Mouse (Mus musculus) embryo, embryonic 11 days (tissue): ENCODE measurements around the gene Foxd4.
A peak's percentile ranks its signal among the peaks of the same experiment; 100 is the strongest.
"Not testable (repeated sequence)": the region's sequence is repeated elsewhere in the genome, so short reads cannot be mapped to it uniquely, and the experiment has no call there.

ENCODE experiments used
- DNase-seq: peaks from one replicate; pipeline ENCODE4 v3.0.0-alpha.2; 2015

Foxd4 gene

DNA sequence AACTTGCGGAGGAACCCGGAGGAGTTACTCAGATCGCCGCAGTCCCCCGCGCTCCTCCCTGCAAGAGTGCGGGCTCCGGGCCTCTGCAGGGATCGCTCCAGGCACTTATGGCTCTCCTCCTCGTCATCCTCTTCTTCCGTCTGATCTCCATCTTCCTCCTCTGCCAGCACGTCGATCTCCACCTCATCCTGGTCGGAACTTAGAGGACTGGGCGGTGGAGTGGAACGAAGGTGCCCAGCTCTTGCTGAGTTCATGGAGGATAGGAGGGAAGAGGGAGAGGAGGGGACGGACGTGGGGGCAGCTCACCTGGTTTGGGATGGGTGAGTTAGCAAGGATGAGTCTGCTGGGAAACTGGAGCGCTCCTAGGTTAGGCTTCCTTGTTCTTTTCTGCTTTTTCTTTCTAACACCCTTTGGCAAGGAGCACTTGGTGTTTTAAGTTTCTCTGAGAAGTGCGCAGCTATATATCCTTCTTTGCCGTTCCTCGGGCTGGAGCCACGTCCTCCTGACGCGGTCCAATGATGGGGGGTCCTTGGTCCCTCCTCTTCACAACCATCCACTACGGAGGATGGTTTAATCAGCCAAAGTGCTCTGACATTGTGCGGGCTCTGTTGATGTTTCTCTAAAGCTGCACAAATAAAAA, at the start of gene Foxd4:
Foxd4 (minus strand) TSS at position 617 of the 640 bp plus-strand sequence.
- no peak for DNase-seq

DNA sequence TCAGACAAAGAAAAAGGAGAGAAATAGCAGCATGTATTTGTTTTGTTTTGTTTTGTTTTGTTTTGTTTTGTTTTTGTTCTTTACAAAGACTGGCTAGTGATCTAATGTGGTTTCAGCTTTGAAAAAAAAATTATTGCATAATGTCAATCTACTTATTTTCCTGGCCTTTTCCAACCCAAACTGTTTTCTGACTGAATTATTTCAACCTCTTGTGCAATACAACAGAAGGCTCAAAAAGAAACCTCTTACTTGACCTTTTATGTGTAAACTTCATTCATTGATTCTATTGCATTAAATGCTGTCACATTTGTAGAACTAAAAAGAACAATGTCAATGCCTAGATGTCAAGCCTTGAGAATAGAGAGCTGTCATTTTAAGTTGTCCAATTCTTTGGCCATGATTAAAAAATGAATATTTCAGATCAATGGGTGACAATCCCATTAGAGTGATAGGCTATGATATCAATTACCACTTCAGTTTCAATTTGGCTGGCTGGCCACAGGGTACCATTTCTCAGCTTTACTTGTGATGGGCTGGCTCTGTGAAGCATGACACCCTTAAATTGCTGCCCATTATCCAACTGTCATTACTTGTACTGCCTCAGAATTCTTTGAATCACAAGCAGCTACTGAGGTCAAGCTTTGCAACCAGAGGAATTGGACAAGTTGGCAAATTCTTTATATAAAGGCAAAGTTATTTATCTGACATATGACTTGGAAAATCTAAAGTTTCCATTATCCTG, 44.7 kb upstream of the Foxd4 start:
- DNase-seq: no peak

DNA sequence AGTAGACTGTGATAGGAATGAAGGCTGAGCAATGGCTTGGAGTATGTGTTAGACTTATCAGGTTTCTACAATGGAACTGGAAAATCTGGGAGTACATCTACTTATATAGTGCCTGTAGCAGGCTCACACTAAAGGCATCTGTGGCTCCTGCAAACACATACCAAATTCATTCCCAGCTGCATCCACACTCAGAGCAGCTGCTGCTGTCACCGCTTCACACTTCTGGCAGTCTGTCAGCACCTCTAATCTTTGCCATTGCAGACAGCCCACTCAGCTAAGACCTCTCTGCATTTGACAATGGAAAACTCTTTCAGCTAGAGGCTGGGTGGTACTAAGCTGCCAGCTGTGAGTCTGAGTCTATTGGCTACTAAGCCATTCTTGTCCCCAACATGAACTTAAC, 36.1 kb upstream of the Foxd4 start:
- DNase-seq: no peak

DNA sequence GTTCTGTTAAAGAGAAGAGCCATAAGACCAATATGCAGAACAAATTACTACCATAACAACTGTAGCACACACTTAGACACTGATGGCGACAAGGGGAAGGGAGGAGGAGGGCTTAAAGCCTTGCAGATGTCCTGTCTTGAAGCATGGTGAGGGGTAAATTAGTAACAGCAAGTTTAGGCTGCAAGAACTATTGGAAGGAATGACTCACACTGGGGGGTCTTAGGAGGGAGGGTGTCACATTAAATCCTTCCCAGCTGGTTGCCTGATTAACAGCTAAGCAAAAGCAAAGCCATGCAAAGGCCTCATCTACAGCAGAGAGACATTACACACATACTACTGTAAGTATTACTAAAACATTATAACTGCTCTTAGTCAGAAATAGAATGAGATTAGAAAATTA, 28.0 kb upstream of the Foxd4 start:
- DNase-seq: peak; percentile 7

DNA sequence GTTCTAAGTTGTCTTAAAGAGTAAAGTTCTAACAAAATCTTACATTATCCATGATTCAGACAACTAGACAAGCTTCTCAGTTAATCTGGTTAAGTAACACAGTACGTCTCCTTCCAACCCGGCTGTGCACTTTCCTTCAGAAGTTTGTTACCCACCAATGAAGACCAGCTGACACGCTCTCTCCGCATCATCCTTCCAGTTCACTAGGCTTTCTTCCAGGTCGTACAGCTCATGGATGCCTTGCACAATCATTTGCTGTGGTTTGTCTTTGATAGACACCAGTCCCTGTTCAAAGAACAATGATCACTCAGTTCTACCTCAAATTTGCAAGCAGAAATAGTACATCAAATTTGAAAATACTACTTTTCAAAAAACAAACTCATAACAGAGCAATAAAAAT, 19.9 kb upstream of the Foxd4 start:
- DNase-seq: no peak

DNA sequence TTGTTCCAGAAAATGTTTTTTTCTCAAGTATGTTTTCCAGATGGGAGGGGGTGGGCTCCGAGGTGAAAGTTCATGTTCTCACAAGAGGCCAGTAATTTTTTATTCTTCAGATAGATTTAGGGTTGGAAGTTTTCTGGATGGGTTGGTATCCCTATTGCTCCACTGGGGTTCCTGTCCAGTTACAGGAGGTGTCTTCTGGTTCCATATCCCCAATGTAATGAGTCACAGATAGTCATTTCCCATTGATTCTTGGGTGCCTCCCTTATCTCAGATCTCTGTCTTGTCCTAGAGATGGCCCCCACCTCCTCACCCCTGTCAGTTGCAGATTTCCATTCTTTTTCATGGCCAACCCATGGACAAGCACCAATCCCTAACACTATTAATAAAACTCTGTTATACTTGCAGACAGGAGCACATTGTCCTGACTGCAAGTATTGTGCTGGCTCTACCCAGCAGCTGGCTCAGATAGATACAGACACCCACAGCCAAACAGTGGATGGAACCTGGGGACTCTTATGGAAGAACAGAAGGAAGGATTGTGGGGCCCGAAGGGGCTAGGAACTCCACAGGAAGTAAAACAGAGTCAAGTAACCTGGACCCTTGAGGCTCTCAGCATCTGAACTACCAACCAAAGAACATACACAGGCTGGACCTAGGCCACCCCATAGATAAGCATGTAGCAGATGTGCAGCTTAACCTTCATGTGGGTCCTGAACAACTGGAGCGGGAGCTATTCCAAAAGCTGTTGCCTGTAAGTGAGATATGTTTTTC, 7.6 kb upstream of the Foxd4 start:
- DNase-seq: no peak

DNA sequence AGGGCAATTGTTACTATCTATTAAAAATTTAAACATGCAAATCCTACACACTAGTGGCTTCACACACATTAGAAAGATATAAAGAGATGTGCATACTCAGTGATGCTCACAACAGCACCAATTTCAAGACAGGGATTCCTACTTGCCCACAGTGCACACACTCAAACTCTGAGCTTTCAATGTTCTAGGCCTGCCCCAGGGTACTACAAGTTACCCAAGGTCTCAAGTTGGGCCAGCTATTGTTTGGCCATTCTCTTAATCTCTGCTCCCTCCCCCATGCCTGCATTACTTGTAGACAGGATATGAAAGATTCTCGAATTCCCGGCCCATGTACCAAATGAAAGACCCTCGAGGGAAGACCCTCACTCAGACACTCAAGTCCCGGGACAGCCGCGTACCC, 6.7 kb upstream of the Foxd4 start:
- no peak for DNase-seq

DNA sequence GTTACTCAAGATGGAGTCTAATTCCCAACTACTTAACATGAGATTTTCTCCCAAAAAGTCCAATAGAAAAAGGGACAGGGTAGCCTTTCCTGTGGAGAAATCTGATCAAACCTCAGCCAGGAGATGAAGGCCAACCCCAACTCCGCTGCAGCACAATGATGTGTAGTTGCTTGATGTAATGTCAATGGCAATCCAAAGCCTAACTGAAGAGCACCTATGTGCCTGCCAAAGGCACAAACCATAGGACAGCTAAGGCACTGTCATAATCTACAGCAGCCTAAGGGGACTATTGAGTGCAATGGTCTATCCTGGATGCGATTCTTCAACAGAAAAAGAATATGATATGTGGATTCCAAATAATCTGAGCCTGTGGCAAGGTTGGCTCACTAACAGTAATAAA, 1.8 kb upstream of the Foxd4 start:
- no peak for DNase-seq

DNA sequence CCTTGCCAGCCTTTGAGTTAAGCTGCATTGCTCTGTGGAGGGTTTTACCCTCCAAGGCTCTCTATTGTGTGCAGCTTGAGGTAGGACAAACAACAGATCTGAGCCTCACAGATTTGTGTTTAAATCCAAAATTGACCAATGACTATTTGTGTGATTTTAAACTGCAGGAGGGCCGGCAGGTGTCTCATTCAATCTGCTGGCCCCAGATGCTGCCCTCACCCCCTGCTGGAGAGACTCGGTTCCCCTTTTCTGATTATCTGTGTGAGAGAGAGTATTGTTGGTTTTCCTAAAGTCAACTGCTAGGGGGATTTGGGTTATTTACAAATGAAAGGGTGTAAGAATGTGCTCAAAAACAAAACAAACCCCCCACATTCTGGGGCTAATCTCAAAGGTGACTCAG, 1.3 kb upstream of the Foxd4 start:
- no peak for DNase-seq

DNA sequence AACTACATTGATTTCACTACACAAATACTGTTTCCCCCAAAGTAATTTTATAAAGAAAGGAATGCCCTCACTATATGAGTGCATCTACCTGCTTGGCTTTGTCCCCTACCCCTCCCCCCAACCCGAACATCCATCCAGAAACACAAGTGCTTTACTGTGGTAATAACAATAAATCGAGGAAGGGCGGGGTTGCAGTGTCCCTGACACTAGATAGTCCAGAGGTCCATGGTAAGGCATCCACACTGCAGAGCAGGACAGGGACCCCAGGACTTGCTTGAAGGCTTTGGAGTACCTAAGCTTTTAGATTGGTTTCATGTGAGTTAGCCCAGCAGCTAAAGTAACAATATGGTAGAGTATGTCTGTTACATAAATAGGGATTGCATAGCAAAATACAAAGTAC, 669 bp upstream of the Foxd4 start:
- DNase-seq: no peak

DNA sequence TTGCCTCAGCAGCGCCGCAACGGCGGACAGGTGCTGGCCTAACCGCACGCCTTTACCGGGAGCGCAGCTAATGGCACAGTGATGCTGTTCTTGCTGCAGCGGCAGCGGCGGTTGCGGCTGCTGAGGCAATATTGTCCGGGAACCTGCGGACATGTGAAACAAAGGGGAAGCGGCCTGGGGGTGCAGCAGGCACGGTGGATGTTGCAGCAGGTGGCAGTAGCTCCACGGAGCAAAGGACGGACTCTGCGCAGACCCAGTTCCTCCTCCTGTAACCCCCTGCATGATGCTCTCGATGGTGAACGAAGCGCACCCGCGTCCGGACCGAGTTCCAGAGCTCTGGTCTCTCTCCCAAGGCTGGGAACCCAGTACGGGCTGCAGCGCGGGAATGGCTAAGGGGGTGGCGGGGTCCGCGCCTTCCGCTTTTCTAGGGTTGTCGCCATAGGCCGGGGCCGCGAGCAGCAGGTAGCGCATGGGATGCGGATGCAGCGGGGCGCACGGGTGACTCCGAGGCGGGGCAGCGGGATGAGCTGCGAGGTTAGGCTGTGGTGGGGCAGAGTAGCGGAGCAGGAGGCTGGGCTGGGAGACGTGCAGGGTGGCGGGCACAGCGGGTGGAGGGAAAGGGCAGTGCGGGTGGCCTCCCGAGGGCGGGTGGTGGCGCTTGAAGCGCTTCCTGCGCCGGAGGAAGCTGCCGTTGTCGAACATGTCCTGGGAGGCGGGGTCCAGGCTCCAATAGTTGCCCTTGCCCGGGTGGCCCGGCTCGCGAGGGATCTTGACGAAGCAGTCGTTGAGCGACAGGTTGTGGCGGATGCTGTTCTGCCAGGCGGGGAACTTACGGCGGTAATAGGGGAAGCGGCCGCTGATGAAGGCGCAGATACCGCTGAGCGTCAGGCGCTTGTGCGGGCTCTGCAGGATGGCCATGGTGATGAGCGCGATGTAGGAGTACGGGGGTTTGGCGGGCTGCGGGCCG, 1.1 kb downstream of the Foxd4 start:
- DNase-seq: peak; percentile 64

DNA sequence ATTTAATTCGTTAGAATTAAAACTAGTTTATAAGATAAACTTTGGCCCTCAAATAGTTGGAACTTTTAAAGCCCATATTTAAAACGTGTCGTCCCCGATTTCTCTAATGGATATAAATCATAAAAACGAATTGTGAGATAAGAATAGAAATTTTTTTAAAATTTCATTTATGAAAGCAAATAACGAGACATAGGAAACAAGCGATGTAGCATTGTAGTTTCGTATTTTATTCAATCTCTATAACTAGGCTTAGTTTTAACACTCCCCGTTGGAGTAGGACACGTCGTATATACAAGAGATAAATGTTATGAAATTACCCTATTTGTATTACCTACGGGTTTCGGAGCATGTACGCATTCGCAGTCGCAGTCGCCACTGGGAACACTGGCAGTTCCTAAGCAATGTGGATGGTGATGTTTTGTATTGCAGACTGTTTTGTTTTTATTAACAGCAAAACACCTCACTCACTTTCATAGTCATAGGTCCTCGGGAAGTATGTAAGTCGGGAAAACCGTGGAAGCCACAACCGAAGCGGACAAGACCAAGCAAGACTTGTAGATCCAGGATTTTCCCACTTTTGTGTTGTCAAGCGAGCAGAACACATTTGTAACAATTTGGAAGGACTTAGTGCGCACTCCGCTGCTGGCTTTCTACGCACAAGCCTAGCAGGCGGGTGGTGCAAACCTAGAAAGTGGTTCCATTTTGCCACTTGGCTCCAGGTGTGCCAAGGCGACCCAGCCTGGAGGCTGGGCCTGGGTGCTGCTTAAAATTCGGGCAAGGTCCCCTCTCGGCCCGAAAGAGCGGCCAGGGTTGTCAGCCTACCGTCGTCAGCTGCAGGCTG, 2.0 kb downstream of the Foxd4 start:
- DNase-seq: peak; percentile 51

DNA sequence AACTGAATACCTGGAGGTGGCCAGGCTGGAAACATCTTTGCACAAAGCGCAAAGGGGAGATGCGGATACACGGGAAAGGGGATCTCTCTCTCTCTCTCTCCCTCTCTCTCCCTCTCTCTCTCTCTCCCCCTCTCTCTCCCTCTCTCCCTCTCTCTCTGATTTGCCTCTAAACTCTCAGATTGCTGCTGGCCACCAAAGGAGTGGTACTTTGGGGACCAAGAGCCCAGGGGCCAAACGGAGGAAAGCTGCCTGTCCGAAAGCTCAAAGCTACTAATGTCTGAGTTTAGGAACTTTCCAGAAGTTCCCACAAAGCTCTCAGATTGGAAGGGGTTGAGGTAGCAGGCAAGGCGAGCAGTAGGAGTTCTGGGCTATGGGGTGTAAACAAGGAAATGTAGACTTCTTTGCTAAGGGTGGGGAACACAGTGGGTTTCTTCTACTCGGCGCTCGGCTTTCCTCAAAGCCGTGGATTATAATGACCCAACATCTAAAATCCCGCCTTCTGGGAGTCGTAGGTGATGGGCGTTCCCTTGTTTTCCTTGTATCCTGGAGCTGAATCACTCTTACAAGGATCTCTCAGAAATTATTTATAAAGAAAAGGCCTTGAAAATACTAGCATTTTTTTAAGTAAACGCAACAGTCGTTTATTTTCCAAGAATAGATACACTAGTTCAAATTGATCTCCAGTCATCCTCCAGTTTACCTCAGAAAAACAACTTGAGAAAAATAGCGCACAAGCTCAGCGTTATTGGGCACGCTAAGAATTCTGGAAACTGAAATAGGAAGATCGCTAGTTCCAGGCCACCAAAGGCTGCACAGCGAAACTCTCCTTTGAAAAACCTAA, 2.9 kb downstream of the Foxd4 start:
- DNase-seq: peak; percentile 44

DNA sequence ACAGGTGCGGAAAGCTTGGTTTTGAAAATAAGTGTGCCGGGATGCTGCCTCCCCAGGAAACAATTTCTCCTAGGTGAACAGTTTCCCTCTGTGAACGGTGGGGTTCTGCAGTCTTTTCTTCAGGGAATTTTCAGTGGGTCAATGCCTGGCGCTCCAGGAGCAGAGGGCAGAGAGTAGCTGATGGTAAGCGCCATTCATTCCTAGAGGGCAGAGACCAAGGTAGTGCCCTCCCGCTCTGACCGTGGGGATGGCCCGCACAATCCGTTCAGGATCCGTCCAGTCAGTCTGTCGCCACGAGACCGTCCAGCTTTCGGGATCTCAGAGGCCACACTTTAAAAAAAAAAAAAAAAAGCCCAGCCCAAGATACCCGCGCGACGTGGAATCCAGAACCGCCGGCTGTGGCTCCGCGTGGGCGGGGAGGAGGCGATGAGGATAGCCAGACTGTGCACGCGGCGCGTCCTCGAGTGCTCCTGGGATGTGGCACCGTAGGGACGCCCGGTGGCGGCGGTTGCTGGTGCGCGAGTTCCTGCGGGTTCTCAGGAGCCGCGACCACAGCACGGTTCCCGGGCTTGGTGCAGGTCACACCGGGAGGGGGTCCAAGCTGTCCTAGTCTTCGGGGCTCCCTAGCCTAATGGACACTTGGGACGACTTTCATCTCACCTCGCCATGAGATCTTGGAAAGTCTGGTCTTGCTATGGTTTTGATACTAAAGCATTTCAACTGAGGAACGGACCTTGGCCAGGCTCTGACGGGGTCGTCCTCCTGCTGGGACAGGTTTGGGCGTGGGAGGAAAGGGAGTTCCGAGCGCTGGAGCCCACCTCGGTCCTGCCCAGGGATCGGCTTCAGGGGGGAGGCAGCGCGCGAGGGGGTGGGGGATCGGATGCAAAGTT, 3.7 kb downstream of the Foxd4 start:
- peak; percentile 58 for DNase-seq

DNA sequence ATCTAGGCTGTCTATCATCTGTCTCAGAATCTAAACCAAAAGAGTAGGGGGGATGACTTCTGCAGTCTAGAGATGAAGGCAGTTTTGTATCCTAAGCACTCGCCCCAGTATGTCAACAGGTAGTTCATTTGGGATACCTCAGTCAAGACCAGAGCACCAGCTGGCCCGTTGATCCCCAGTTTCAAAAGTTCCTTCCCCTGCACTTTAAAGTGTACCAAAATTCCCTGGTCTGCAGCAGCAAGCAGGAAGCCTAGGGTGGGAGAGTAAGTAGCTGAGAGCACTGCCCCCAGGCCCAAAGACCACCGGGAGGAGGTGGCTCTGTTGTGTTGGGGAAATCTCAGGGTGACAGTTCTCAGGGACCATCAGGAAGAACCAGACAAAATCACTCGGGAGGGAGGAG, 4.5 kb downstream of the Foxd4 start:
- DNase-seq: no peak

DNA sequence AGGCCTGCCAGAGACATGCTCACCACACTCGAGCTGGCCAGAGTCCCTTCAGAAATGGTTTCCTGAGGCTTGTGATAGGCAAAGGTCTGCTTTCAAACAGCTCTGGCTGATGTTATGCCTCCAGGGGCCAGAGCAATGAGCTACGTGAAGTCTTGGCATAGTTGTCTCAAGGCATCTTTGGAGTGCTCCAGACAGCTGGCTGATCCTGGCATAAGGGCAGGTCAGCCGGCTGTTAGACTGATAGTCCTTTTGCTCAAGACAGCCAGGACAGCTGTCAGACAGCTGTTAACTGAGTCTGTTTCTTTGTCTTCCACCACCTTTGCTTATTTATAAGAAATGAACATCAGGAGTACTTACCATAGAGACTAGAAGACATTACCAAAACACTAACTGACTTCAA, 14.1 kb downstream of the Foxd4 start:
- no peak for DNase-seq

DNA sequence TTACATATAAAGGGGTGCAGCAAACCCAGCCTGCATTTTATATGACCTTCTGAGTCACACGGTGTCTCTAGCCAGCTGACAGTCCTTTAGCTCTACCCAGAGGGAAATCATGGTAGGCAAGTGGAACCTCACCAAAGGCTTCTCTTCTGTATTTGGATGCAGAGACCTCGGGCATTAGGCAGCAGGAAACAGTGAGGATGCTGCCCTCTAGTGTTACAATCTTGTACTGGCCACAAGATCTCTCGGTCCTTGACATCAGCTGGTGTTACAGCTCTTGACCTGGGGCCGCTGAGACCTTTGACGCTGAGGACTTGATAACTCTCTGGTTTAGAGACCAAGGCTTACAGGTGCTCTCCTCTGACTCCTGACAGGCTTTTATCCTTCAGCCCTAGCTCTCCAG, 15.5 kb downstream of the Foxd4 start:
- DNase-seq: peak; percentile 80

DNA sequence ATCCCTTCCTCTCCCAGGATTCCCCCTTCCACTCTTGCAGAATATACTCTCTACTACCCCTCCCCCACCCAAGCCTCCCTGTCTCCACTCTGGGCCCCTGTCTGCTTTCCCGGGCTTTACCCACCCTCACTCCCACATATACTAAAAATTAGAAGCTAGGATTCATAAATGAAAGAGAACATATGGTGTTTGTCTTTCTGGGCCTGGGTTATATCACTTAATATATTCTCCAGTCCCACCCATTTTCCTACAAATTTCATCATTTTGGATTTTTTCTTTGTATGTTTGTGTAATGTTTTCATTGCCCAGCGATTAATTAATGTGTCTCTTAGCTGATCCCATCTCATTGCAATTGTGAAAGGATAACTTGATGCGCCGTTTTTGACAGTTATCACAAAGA, 19.8 kb downstream of the Foxd4 start:
- DNase-seq: peak; percentile 27

DNA sequence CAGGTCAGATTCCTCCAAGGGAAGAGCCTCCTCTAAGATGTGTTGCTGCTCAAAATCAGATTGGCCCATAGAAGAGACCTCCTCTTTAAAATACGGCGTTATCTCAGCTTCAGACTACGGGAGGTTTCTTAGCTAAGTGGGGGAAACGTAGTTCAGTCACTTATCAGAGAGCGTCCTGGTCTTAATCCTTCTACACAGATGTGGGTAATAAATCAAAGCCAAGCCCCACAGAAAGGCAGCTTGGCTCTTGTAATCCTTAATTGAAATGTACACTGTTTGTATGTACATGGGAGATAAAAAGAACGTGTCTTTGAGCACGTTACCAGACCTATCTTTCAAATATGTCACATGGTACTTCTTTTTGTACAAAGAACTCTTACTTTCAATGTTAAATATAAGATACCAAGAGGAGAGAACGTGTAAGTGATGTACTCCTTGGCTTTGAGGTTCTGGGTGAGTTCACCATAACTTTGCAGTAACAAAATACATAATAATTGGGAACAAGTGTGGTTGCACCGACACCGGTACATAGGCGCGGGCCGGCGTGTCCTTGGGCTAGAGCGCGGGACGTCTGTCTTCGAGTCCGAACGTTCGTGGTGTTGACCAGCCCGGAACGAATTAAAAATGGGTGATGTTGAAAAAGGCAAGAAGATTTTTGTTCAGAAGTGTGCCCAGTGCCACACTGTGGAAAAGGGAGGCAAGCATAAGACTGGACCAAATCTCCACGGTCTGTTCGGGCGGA, 25.7 kb downstream of the Foxd4 start, which contains the start of gene Gm10053:
Gm10053 (plus strand) TSS at position 558 of the 742 bp plus-strand sequence.
- DNase-seq: not testable (repeated sequence)
